Mouse (Mus musculus) embryonic facial prominence, embryonic 14.5 days (tissue): ENCODE data around the gene Pcf11. TPM values are rescaled to one million over a fixed set of nuclear protein-coding genes. Genes with fewer than 3 reads are reported as not detected.

Experiments
- ATAC-seq: fragments of 200-750 bp; cut with Nextera tagmentation; 2 replicates; pipeline ENCODE4 v1.8.0; 2017; ENCODE audit warnings: low read depth, moderate number of reproducible peaks, moderate TSS enrichment
- DNase-seq: peaks from one replicate; pipeline ENCODE4 v3.0.0-alpha.2; 2015; ENCODE audit warnings: low spot score
- H3K27ac ChIP-seq: fragments of 300-500 bp; sonication (generic); replicated peaks from 2 replicates; pipeline ENCODE4 v1.5.1; 2014; ENCODE audit warnings: low read depth, mild to moderate bottlenecking, low read length, moderate library complexity
- H3K27me3 ChIP-seq: fragments of 300-500 bp; sonication (generic); replicated peaks from 2 replicates; pipeline ENCODE4 v1.6.1; 2014; ENCODE audit warnings: low read length; ENCODE audit not compliant: control insufficient read depth, insufficient read depth
- H3K36me3 ChIP-seq: fragments of 300-500 bp; sonication (generic); 2 replicates; pipeline ENCODE4 v1.6.1; 2014; ENCODE audit warnings: low read length, mixed read lengths; ENCODE audit not compliant: control insufficient read depth, insufficient read depth
- H3K4me1 ChIP-seq: fragments of 300-500 bp; sonication (generic); 2 replicates; pipeline ENCODE4 v1.6.1; 2014; ENCODE audit warnings: antibody characterized with exemption, low read length; ENCODE audit not compliant: control insufficient read depth, insufficient read depth
- H3K4me2 ChIP-seq: fragments of 300-500 bp; sonication (generic); 2 replicates; pipeline ENCODE4 v1.6.1; 2014; ENCODE audit warnings: low read depth, mild to moderate bottlenecking, low read length, moderate library complexity, mixed read lengths
- H3K4me3 ChIP-seq: fragments of 300-500 bp; sonication (generic); 2 replicates; pipeline ENCODE4 v1.5.1; 2014; ENCODE audit warnings: low read depth, mild to moderate bottlenecking, low read length
- H3K9ac ChIP-seq: fragments of 300-500 bp; sonication (generic); 2 replicates; pipeline ENCODE4 v1.6.1; 2014; ENCODE audit warnings: low read depth, mild to moderate bottlenecking, low read length, moderate library complexity, mixed read lengths
- H3K9me3 ChIP-seq: fragments of 300-500 bp; sonication (generic); 2 replicates; pipeline ENCODE4 v1.6.1; 2016; ENCODE audit warnings: low read length; ENCODE audit not compliant: control insufficient read depth
- WGBS: fragments of 180-500 bp; shearing (Covaris S2); extraction: QIAGEN DNeasy Blood & Tissue Kit; methylation state at CpG from one replicate; pipeline ENCODE4 v1.1.7; 2014; 5-methylcytosine and 5-hydroxymethylcytosine counted together
- polyA plus RNA-seq: library from polyadenylated mRNA; unstranded; fragments of >200 nt; fragmentation: Nextera tagmentation; extraction: Ambion mirVana; gene quantifications from 2 replicates; pipeline ENCODE4 v1.2.1, GENCODE M21; 2014

The Pcf11 gene
- polyA plus RNA-seq, 1 experiment from 2014 or later, result 19.6 TPM

- Histone ChIP-seq H3K9me3 (no peaks in the 10 kb centered on the region), H3K27ac (no peak overlapping the region), H3K9ac (no peak overlapping the region), H3K4me2 (no peak overlapping the region), H3K4me3 (no peak overlapping the region), H3K36me3 (peaks cover 88% of the 10 kb centered on the region), H3K4me1 (peaks cover 3% of the 10 kb centered on the region; the same call in 1 of the 2 replicates), H3K27me3 (no peaks in the 10 kb centered on the region)
- 96% methylated on average over 5 of the region's 5 CpGs for WGBS
- no peak for ATAC-seq
- DNase-seq, result no peak
Measured at GRCm38 (mm10) chr7:92658050-92658449, 11.7 kb downstream of the Pcf11 start.

- ATAC-seq, result no peak
- H3K4me2 ChIP-seq, result no peak overlapping the region
- no peak overlapping the region for H3K27ac ChIP-seq
- no peak overlapping the region for H3K9ac ChIP-seq
- no peak for DNase-seq
- H3K27me3 ChIP-seq, result no peaks in the 10 kb centered on the region
- peaks cover 3% of the 10 kb centered on the region; the same call in 1 of the 2 replicates for H3K4me1 ChIP-seq
- WGBS, result 91% methylated on average over 2 of the region's 2 CpGs
- H3K36me3 ChIP-seq, result peaks cover 84% of the 10 kb centered on the region
- no peak overlapping the region for H3K4me3 ChIP-seq
- no peaks in the 10 kb centered on the region for H3K9me3 ChIP-seq
Measured at GRCm38 (mm10) chr7:92656386-92656785, 13.3 kb downstream of the Pcf11 start.

GRCm38 (mm10) chr7:92653329-92653728 lies 16.4 kb downstream of the Pcf11 start:
- DNase-seq (no peak), ATAC-seq (no peak)
- 91% methylated on average over 1 of the region's 1 CpGs for WGBS
- Histone ChIP-seq H3K27me3 (no peaks in the 10 kb centered on the region), H3K4me1 (peaks cover 3% of the 10 kb centered on the region; the same call in 1 of the 2 replicates), H3K9me3 (no peaks in the 10 kb centered on the region), H3K9ac (no peak overlapping the region), H3K27ac (no peak overlapping the region), H3K36me3 (peaks cover 69% of the 10 kb centered on the region), H3K4me2 (no peak overlapping the region), H3K4me3 (no peak overlapping the region)

- H3K4me1 ChIP-seq, result no peaks in the 10 kb centered on the region
- peaks cover 66% of the 10 kb centered on the region for H3K36me3 ChIP-seq
- no peak overlapping the region for H3K9ac ChIP-seq
- ATAC-seq (no peak), DNase-seq (no peak)
- no peaks in the 10 kb centered on the region for H3K9me3 ChIP-seq
- H3K27me3 ChIP-seq, result no peaks in the 10 kb centered on the region
- no peak overlapping the region for H3K4me2 ChIP-seq
- WGBS, result 89% methylated on average over 7 of the region's 7 CpGs
- H3K27ac ChIP-seq, result no peak overlapping the region
- H3K4me3 ChIP-seq, result no peak overlapping the region
Measured at GRCm38 (mm10) chr7:92647790-92648189, 21.9 kb downstream of the Pcf11 start.

DNA sequence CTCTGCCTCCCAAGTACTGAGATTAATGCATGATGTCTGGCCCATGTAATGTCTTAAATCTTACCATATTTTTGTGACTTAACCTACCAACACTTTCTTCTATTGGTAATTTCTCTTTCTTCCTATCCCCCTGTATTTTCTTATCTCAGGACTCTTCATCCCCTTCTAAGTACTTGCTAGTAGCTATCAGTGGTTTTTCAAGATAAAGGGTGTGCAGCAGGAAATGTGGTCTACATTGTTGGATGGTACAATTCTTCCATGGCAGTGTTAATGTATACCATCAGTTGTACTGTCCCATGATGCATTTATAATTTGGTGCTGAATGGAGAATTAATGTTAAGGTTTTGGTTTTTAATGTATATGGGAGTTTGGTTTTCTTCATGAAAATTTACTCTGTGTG lies 27.4 kb downstream of the Pcf11 start:
- ATAC-seq, result no peak
- Histone ChIP-seq H3K27ac (no peak overlapping the region), H3K27me3 (no peaks in the 10 kb centered on the region), H3K4me1 (peaks cover 4% of the 10 kb centered on the region; the same call in 1 of the 2 replicates), H3K4me2 (no peak overlapping the region), H3K9ac (no peak overlapping the region), H3K9me3 (no peaks in the 10 kb centered on the region), H3K36me3 (peaks cover 59% of the 10 kb centered on the region), H3K4me3 (no peak overlapping the region)
- DNase-seq, result no peak

- ATAC-seq (no peak), DNase-seq (no peak)
- no peaks in the 10 kb centered on the region for H3K9me3 ChIP-seq
- H3K27me3 ChIP-seq, result no peaks in the 10 kb centered on the region
- 86% methylated on average over 5 of the region's 5 CpGs for WGBS
- peak overlapping the region; percentile 89 for H3K9ac ChIP-seq
- H3K4me3 ChIP-seq, result peak overlapping the region; percentile 85
- peaks cover 27% of the 10 kb centered on the region for H3K36me3 ChIP-seq
- H3K27ac ChIP-seq, result no peak overlapping the region
- H3K4me2 ChIP-seq, result peak overlapping the region; percentile 63
- peaks cover 12% of the 10 kb centered on the region for H3K4me1 ChIP-seq
Measured at GRCm38 (mm10) chr7:92638050-92638449, 31.7 kb downstream of the Pcf11 start.

GRCm38 (mm10) chr7:92637021-92637625 lies 32.6 kb downstream of the Pcf11 start, which contains the start of gene Ankrd42:
Ankrd42 (minus strand) TSS chr7:92637142.
- DNase-seq (peak; percentile 97), ATAC-seq (peak; percentile 98)
- Histone ChIP-seq H3K27me3 (no peaks in the 10 kb centered on the region), H3K4me3 (peak within 1 kb of the TSS; percentile 85), H3K9ac (peak within 1 kb of the TSS; percentile 89), H3K36me3 (peaks cover 19% of the 10 kb centered on the region), H3K4me1 (peaks cover 12% of the 10 kb centered on the region), H3K27ac (peak within 1 kb of the TSS; percentile 89), H3K9me3 (no peaks in the 10 kb centered on the region), H3K4me2 (peak within 1 kb of the TSS; percentile 97)
- under 1% methylated on average over 37 of the region's 44 CpGs for WGBS

DNA sequence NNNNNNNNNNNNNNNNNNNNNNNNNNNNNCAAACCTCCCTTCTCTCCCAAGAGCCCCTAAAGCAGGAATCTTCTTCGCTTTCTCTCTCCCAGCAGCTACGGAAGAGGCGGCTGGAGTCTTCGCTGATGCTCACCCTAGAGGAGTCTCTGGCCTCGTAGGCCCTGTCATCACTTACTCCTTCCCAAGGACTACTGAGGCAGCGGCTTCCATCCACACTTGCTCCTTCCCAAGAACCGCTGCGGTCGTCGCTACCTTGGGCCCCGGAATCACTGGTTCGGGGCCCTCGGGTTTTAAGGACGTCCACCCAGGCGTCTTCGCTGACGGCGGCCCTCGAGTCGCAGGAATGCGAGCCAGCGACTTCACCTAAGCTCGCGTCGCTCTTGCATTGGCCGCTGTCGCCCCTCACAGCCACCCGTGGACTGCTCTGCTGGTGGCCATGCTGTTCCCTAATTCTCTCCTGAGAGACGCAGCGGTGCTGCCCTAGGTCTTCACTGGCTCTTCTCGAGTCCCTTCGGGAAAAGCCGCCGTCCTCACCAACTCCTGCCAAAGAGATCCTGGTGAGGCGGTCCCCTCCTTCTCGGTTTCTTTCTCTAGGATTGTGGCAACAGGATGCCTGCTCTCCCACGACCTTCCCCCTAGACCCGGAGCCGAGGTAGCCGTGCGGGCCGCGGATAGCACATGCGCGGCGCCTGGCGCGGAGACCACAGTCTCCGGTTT lies 33.3 kb downstream of the Pcf11 start:
- peaks cover 12% of the 10 kb centered on the region for H3K4me1 ChIP-seq
- DNase-seq (peak; percentile 23), ATAC-seq (peak; percentile 74)
- H3K36me3 ChIP-seq, result peaks cover 16% of the 10 kb centered on the region
- peak overlapping the region; percentile 85 for H3K4me3 ChIP-seq
- no peaks in the 10 kb centered on the region for H3K9me3 ChIP-seq
- H3K4me2 ChIP-seq, result peak overlapping the region; percentile 97
- H3K9ac ChIP-seq, result peak overlapping the region; percentile 89
- WGBS, result 1% methylated on average over 47 of the region's 49 CpGs
- no peaks in the 10 kb centered on the region for H3K27me3 ChIP-seq
- H3K27ac ChIP-seq, result no peak overlapping the region; the same call in 1 of the 2 replicates
